Mouse (Mus musculus) hindbrain, embryonic 11.5 days (tissue): ENCODE results near the gene Gfi1b. TPM values are rescaled to one million over a fixed set of nuclear protein-coding genes. Genes with fewer than 3 reads are reported as not detected.
A peak's percentile ranks its signal among the peaks of the same experiment; 100 is the strongest.

Source experiments
- ATAC-seq: fragments of 200-750 bp; cut with Nextera tagmentation; 2 replicates; pipeline ENCODE4 v1.8.0; 2017; ENCODE audit warnings: mild to moderate bottlenecking, moderate TSS enrichment, moderate library complexity; ENCODE audit not compliant: low FRiP score
- DNase-seq: peaks from one replicate; pipeline ENCODE4 v3.0.0-alpha.2; 2015; ENCODE audit warnings: low spot score
- H3K27ac ChIP-seq: fragments of 300-500 bp; sonication (generic); 2 replicates; pipeline ENCODE4 v1.5.1; 2014; ENCODE audit warnings: mild to moderate bottlenecking, low read depth, low read length
- H3K27me3 ChIP-seq: fragments of 300-500 bp; sonication (generic); 2 replicates; pipeline ENCODE4 v1.6.1; 2014; ENCODE audit warnings: mild to moderate bottlenecking, low read length, moderate library complexity, mixed read lengths; ENCODE audit not compliant: control insufficient read depth, insufficient read depth
- H3K36me3 ChIP-seq: fragments of 300-500 bp; sonication (generic); 2 replicates; pipeline ENCODE4 v1.6.1; 2014; ENCODE audit warnings: mild to moderate bottlenecking, low read length, moderate library complexity, mixed read lengths; ENCODE audit not compliant: control insufficient read depth, insufficient read depth
- H3K4me1 ChIP-seq: fragments of 300-500 bp; sonication (generic); replicated peaks from 2 replicates; pipeline ENCODE4 v1.6.1; 2014; ENCODE audit warnings: low read length, mixed read lengths; ENCODE audit not compliant: control insufficient read depth, insufficient read depth
- H3K4me2 ChIP-seq: fragments of 300-500 bp; sonication (generic); replicated peaks from 2 replicates; pipeline ENCODE4 v1.6.1; 2014; ENCODE audit warnings: mild to moderate bottlenecking, low read depth, low read length
- H3K4me3 ChIP-seq: fragments of 300-500 bp; sonication (generic); 2 replicates; pipeline ENCODE4 v1.5.1; 2014; ENCODE audit warnings: low read depth, low read length
- H3K9ac ChIP-seq: fragments of 300-500 bp; sonication (generic); 2 replicates; pipeline ENCODE4 v1.6.1; 2014; ENCODE audit warnings: low read depth, low read length
- H3K9me3 ChIP-seq: fragments of 300-500 bp; sonication (generic); 2 replicates; pipeline ENCODE4 v1.6.1; 2016; ENCODE audit warnings: low read length; ENCODE audit not compliant: control insufficient read depth
- WGBS: fragments of 180-500 bp; shearing (Covaris S2); extraction: QIAGEN DNeasy Blood & Tissue Kit; methylation state at CpG from one replicate; pipeline ENCODE4 v1.1.7; 2014; 5-methylcytosine and 5-hydroxymethylcytosine counted together
- polyA plus RNA-seq: library from polyadenylated mRNA; unstranded; fragments of >200 nt; fragmentation: Nextera tagmentation; extraction: Ambion mirVana; gene quantifications from 2 replicates; pipeline ENCODE4 v1.2.1, GENCODE M21; 2014

The Gfi1b gene
- polyA plus RNA-seq, 1 experiment from 2014 or later, result 3.1 TPM

DNA sequence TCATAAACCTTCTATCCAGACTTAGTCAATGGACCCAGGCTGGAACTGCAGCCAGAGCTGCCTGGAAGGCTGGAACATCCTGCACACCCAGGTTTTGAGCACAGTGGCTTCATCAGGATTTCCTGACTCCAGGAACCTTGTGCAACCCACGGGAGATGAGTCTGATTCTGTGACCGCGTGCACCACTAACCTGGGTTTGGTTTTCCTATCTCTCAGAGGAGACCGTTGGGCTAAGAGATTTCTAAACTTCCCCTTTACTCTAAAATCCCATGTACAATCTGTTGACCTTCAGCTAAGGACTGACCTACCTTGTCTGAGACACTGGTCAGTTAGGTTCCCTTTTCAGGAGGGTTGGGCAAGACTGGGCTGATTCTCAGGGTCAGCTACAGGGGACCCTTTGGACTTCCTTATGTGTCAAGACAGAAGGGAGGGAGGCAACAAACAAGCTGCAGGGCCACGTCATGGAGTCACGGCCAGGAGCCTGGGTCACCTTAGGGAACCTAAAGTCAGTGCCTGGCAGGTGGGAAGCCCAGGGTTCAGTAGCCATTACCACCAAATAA lies 2.9 kb downstream of the Gfi1b start:
- no peak overlapping the region for H3K27ac ChIP-seq
- H3K27me3 ChIP-seq, result peaks cover 18% of the 10 kb centered on the region
- H3K4me1 ChIP-seq, result 0 out of 2 replicates have a peak, but pooled peaks cover 2% of the 10 kb centered on the region
- ATAC-seq, result no peak
- no peak for DNase-seq
- WGBS, result 81% methylated on average over 6 of the region's 6 CpGs
- H3K36me3 ChIP-seq, result no peaks in the 10 kb centered on the region
- no peak overlapping the region for H3K9ac ChIP-seq
- H3K9me3 ChIP-seq, result no peaks in the 10 kb centered on the region
- H3K4me2 ChIP-seq, result no peak overlapping the region
- no peak overlapping the region for H3K4me3 ChIP-seq

DNA sequence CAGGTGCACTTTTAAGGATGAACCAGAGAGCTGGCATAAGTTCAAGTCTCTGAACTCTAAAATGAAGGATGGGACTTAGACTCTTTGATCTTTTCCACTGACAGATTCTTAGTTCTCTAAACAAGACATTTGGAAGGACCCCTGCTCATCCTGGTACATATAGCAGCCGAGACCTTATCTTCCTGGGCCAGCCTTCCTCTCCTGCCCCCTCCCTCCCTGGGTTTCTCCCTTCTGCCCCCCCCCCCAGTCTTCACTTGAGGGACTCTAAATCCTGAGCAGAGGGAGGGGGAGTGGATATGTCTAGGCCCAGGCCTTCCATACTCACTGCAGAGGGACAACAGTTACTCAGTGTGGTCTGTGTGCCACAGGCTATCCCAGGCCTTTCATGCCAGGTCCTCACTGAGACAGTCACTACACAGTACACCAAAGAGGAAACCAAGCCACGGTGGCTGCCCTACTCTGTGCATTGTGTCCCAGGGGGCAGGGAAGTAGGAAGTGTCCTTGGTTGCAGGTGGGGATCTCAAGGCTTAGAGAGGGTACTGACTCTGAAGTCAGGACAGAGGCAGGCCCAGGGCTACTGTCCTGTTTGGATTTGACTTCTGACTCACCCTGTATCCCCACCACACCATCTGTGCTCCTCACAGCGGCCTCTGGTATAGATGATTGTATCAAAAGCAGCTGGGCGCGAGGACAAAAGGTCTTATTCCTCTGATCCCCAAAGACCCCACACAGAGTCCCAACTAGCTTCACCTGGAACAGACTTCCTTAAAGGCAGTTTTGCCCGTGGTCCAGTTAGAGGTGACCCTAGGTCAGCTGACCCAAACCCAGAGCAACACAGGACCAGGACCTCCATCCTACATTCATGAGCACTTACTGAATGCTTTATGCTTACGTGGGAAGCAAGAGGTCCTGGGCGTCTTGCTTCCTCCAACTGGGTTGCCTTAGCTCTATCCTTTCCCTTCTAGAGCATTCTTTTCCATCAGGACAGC lies 4.0 kb downstream of the Gfi1b start:
- H3K9ac ChIP-seq, result no peak overlapping the region
- 0 out of 2 replicates have a peak, but pooled peaks cover 2% of the 10 kb centered on the region for H3K4me1 ChIP-seq
- 73% methylated on average over 8 of the region's 8 CpGs for WGBS
- no peak overlapping the region for H3K4me2 ChIP-seq
- no peak overlapping the region for H3K4me3 ChIP-seq
- peaks cover 18% of the 10 kb centered on the region for H3K27me3 ChIP-seq
- ATAC-seq (no peak), DNase-seq (no peak)
- no peak overlapping the region for H3K27ac ChIP-seq
- H3K9me3 ChIP-seq, result no peaks in the 10 kb centered on the region
- H3K36me3 ChIP-seq, result no peaks in the 10 kb centered on the region

DNA sequence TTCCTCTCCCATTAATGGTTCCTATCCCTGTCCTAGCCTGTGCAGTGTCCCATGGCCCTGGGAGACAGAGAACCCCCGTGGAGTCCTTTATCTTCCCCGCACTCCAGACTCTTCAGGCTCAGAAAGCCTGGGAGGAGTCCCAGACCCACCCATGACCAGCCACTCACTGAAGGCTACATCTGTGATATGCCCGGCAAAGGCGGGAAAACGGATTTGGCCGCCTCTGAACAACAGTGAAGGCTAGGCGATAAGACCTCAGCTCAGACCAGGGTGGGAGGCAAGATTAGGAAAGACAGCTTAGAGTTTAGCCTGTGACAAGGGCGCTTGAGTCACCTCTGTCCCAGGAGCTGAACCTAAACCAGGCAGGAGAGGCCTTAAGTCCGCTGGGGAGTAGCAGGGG lies 4.9 kb downstream of the Gfi1b start:
- DNase-seq, result no peak
- Histone ChIP-seq H3K4me2 (no peak overlapping the region), H3K4me3 (no peak overlapping the region), H3K27me3 (peaks cover 13% of the 10 kb centered on the region), H3K4me1 (0 out of 2 replicates have a peak, but pooled peaks cover 2% of the 10 kb centered on the region), H3K9me3 (no peaks in the 10 kb centered on the region), H3K36me3 (no peaks in the 10 kb centered on the region), H3K9ac (no peak overlapping the region), H3K27ac (no peak overlapping the region)
- WGBS, result 85% methylated on average over 9 of the region's 9 CpGs
- ATAC-seq, result no peak

DNA sequence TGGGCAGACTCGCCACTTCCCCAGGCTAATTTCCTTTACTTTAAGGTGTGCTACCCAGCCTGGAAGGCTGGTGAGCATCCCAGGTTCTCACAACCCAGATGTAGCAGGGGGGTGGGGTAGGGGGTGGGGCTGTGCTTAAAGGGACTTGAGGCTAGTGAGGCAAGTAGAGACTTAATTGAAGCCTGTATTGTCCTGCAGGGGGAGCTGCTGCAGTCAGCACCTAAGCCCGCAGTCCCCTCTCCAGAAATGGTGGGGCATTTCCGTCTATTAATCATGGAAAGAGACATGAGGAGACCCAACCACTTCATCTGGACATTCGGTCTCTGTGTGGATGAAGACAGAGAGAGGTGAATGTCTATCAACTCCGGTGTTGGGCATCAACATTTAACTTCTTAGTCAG lies 5.4 kb downstream of the Gfi1b start:
- no peak for DNase-seq
- peaks cover 8% of the 10 kb centered on the region for H3K27me3 ChIP-seq
- WGBS, result 38% methylated on average over 5 of the region's 5 CpGs

DNA sequence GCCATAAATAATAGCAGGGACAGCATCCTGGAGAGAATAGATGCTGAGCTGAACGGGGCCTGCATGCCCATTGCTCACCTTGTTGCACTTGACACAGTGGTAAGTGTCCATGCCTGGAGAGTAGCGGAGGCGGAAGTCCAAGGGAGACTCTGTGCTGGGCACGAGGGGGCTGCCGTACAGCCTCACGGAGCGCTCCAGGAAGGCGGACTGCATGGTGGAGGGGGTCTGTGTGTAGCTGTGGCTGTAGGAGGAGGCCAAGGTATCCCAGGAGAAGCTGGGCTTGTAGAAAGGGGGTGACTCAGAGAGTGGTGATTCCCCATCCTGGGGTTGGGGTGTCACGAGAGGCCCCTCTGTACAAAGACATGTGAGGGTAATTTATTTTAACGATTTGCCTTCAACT lies 8.2 kb downstream of the Gfi1b start:
- no peak overlapping the region for H3K4me3 ChIP-seq
- WGBS, result 90% methylated on average over 10 of the region's 10 CpGs
- ATAC-seq (no peak), DNase-seq (no peak)
- no peaks in the 10 kb centered on the region for H3K4me1 ChIP-seq
- H3K27me3 ChIP-seq, result no peaks in the 10 kb centered on the region
- no peak overlapping the region for H3K27ac ChIP-seq
- no peak overlapping the region for H3K4me2 ChIP-seq
- no peak overlapping the region for H3K9ac ChIP-seq
- no peaks in the 10 kb centered on the region for H3K9me3 ChIP-seq
- H3K36me3 ChIP-seq, result no peaks in the 10 kb centered on the region

More for the DNA sequence above, 5.4 kb downstream of the Gfi1b start:
- ATAC-seq, result no peak
- Histone ChIP-seq H3K36me3 (no peaks in the 10 kb centered on the region), H3K4me2 (no peak overlapping the region), H3K4me1 (no peaks in the 10 kb centered on the region), H3K4me3 (no peak overlapping the region), H3K9ac (no peak overlapping the region), H3K9me3 (no peaks in the 10 kb centered on the region), H3K27ac (no peak overlapping the region)

DNA sequence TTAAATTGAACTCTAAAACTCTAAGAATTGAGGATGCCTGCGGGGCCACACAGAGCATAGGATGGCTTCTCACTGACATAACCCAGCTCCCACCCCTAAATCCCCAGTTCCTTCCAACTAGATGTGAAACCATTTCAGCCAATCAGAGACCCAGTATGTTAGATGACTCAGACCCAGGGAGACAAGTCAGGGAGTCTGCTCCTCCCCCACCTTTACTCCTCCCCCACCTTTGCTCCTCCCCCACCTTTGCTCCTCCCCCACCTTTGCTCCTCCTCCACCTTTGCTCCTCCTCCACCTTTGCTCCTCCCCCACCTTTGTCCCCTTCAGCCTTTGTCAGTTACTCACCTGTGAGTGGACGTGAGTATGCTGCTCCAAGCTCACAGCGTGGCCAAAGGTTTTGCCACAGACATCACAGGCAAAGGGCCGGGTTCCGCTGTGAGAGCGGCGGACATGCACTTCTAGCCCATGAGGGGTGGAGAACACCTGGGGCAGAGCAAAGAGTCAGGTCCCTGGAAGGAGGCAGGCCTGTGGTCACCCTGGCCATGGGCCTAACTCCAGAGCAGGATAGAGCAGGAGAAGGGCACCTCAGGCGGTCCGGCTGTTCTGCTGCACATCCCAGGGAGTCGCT lies 9.2 kb downstream of the Gfi1b start:
- H3K36me3 ChIP-seq, result no peaks in the 10 kb centered on the region
- H3K4me1 ChIP-seq, result no peaks in the 10 kb centered on the region
- H3K4me3 ChIP-seq, result no peak overlapping the region
- 57% methylated on average over 10 of the region's 10 CpGs for WGBS
- H3K4me2 ChIP-seq, result no peak overlapping the region
- no peak for DNase-seq
- H3K9ac ChIP-seq, result no peak overlapping the region
- no peaks in the 10 kb centered on the region for H3K9me3 ChIP-seq
- H3K27me3 ChIP-seq, result no peaks in the 10 kb centered on the region
- H3K27ac ChIP-seq, result no peak overlapping the region
- ATAC-seq, result no peak

DNA sequence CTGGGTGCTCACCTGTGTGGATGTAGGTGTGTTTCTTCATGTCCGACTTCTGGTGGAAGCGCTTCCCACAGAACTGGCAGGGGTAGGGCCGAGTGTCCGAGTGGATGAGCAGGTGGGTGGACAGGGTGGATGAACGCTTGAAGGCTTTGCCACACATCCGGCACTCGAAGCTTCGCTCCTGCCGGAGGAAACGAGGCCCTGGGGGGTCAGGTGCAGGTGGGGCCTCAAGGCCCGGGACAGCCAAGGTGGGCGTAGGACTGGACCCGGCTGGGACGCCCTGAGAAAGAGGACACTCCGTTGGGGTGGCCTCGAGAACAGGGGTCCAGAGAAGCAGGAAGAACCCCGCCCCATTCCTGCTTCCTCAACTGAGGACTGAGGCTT lies 10.4 kb downstream of the Gfi1b start:
- ATAC-seq (no peak), DNase-seq (no peak)
- Histone ChIP-seq H3K4me3 (no peak overlapping the region), H3K36me3 (no peaks in the 10 kb centered on the region), H3K27ac (no peak overlapping the region), H3K4me1 (no peaks in the 10 kb centered on the region), H3K9me3 (no peaks in the 10 kb centered on the region), H3K4me2 (no peak overlapping the region), H3K9ac (no peak overlapping the region), H3K27me3 (no peaks in the 10 kb centered on the region; the same call in 1 of the 2 replicates)
- 84% methylated on average over 17 of the region's 17 CpGs for WGBS

DNA sequence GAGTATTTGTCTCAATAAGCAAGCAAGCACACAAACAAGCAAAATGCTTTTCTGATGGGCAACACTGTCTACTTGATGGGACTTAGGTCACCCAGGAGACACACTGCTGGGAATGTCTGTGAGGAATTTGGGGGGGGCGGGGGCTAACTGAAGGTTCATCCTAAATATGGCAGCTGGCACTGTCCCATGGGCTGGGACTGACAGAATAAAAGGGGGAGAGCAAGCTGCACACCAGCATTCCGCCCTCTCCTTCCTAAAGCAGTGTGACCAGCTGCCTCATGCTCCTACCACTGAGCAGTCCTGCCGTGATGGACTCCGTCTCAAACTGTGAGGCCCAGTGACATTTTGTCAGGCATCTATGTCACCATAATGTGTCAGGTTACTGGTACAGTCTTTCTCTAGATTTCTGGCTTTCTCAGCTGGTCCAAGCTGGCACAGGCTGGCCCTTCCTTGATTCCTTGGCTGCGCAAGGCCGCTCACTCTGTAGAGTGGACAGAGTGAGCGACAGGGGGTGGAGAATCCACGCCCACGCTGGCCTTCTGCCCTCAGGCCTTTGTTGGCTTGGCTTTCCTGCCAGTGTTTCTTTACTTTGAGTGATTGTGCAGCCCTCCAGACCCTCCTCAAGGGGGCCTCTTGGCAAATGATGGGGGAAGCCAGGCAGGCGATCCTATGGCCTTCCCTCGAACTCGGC lies 10.9 kb downstream of the Gfi1b start:
- H3K9ac ChIP-seq, result no peak overlapping the region
- H3K27me3 ChIP-seq, result no peaks in the 10 kb centered on the region; the same call in 1 of the 2 replicates
- H3K27ac ChIP-seq, result no peak overlapping the region
- no peaks in the 10 kb centered on the region for H3K36me3 ChIP-seq
- 55% methylated on average over 12 of the region's 12 CpGs for WGBS
- no peak overlapping the region for H3K4me3 ChIP-seq
- DNase-seq (peak; percentile 19), ATAC-seq (no peak)
- H3K9me3 ChIP-seq, result no peaks in the 10 kb centered on the region
- no peak overlapping the region for H3K4me2 ChIP-seq
- H3K4me1 ChIP-seq, result no peaks in the 10 kb centered on the region
